ENCODE assay signal across 9 mouse cellular contexts in the genomic region with DNA sequence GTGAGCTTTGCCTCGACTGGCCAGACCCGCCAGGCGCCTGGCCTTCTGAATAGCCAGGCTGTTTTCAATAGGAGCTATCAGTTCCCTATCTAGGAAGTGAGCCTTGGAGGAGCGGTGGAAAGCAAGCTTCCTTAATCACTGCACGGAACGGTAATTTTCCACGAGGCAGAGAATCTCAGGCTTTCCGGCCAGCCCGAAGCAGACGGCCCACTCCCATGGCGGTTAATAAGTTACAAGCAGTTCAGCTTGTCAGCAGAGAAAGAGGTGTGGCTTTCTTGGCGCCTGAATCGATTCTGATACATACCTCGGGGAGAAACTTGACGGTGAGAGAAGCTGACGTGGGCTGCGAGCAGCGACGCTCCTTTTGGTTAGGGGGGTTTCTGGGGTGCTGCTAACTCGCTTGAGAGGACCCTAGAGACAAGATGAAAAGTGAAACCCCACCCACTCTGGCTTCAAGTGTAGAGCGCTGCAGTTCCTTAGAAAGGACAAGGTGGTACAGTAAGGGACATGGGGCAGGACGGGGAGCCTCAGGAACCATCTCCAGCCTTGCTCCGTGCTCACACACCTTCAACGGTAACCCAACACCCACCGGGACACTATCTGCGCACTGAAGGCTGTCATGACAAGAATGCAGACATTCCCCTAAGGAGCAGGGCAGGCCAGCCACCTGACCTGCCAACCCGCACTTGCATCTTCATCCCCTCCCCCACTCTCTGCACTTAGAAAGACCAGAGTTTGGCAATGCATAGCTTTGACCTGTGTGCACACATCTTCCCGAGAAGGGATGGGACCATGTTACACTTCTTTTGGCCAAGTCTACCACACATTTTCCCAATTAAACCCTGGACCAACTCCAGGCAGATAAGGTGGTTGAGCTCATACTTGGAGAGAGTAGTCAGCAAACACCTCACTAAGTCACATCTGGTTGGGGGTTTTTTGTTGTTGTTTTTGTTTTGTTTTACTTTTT. TPM values are rescaled to one million over a fixed set of nuclear protein-coding genes. Genes with fewer than 3 reads are reported as not detected.
DNase-seq lines count a peak whose midpoint lies in the region; ATAC-seq and TF ChIP-seq lines count a peak whose summit lies in the region.
"Had no signal": no experiment of that assay in that cellular context is flagged by ENCODE, and none has a peak within 500 bp of the region (broad histone marks: within the 10 kb centered on the region; RNA-seq: fewer than 3 reads in every experiment).

No protein-coding gene starts in this region.

- intact Hi-C loops in heart, postnatal 10 days (cut with DNase I), result loop anchor here (1.0 to 2.0 kb wide), 2 partner anchors 32 to 169 kb away; a partner anchor contains a TSS

- no peak for TF ChIP-seq CTCF in stomach, postnatal 0 days (IDR thresholded peaks at IDR 0.05; ENCODE audit: low read depth)
- no peak for TF ChIP-seq CTCF in forebrain, postnatal 0 days (IDR thresholded peaks at IDR 0.05; ENCODE audit: low read depth)
- TF ChIP-seq CTCF in hindbrain, postnatal 0 days (IDR thresholded peaks at IDR 0.05; ENCODE audit: low read depth), result no peak

- no peaks in the 10 kb centered on the region for H3K4me1 ChIP-seq in midbrain, embryonic 11.5 days (ENCODE audit: control insufficient read depth, insufficient read depth, low read length)
- no peaks in the 10 kb centered on the region for H3K4me1 ChIP-seq in midbrain, embryonic 16.5 days (ENCODE audit: control insufficient read depth, insufficient read depth, low read length)
- H3K4me1 ChIP-seq in stomach, postnatal 0 days (replicated peaks; ENCODE audit: control insufficient read depth, insufficient read depth), result no peaks in the 10 kb centered on the region
- no peaks in the 10 kb centered on the region for H3K4me1 ChIP-seq in forebrain, postnatal 0 days (ENCODE audit: insufficient read depth)
- no peaks in the 10 kb centered on the region for H3K4me1 ChIP-seq in hindbrain, postnatal 0 days (ENCODE audit: insufficient read depth, low read length)

- H3K27me3 ChIP-seq in midbrain, embryonic 11.5 days (ENCODE audit: control insufficient read depth, insufficient read depth, low read length), result no peaks in the 10 kb centered on the region
- no peaks in the 10 kb centered on the region for H3K27me3 ChIP-seq in midbrain, embryonic 16.5 days (ENCODE audit: control insufficient read depth, insufficient read depth, low read depth, low read length)
- no peaks in the 10 kb centered on the region for H3K27me3 ChIP-seq in stomach, postnatal 0 days (ENCODE audit: control insufficient read depth, insufficient read depth, low read length)
- H3K27me3 ChIP-seq in forebrain, postnatal 0 days (ENCODE audit: insufficient read depth, low read length), result no peaks in the 10 kb centered on the region
- no peaks in the 10 kb centered on the region for H3K27me3 ChIP-seq in hindbrain, postnatal 0 days (ENCODE audit: insufficient read depth, low read length)

- no peak overlapping the region for H3K27ac ChIP-seq in midbrain, embryonic 11.5 days (ENCODE audit: low read depth, low read length)
- H3K27ac ChIP-seq in midbrain, embryonic 16.5 days (ENCODE audit: low read length), result no peak overlapping the region
- H3K27ac ChIP-seq in stomach, postnatal 0 days (replicated peaks), result peak overlapping the region; percentile 79
- H3K27ac ChIP-seq in forebrain, postnatal 0 days (ENCODE audit: low read depth, low read length), result no peak overlapping the region
- no peak overlapping the region for H3K27ac ChIP-seq in hindbrain, postnatal 0 days

- peak; percentile 75 for DNase-seq in midbrain, embryonic 11.5 days (ENCODE audit: low spot score, missing footprints)
- DNase-seq in heart, postnatal 10 days, result peak; percentile 80
- peak; percentile 92 for DNase-seq in large intestine, adult 2 months (ENCODE audit: low read depth, low spot score)
- peak; percentile 83 for DNase-seq in stomach, postnatal 0 days (ENCODE audit: low spot score)
- no peak for DNase-seq in cerebellum, postnatal 36 days
- no peak for DNase-seq in forebrain, postnatal 0 days
- no peak for DNase-seq in hindbrain, postnatal 0 days (ENCODE audit: low spot score)

- H3K9ac ChIP-seq in midbrain, embryonic 11.5 days (ENCODE audit: low read length), result no peak overlapping the region
- H3K9ac ChIP-seq in midbrain, embryonic 16.5 days (ENCODE audit: low read depth, low read length), result no peak overlapping the region
- 0 out of 2 replicates have a peak overlapping the region, but pooled peaks have one; percentile 35 for H3K9ac ChIP-seq in stomach, postnatal 0 days (ENCODE audit: low read length)
- H3K9ac ChIP-seq in forebrain, postnatal 0 days, result no peak overlapping the region
- H3K9ac ChIP-seq in hindbrain, postnatal 0 days (replicated peaks; ENCODE audit: low read length), result no peak overlapping the region

- H3K4me3 ChIP-seq in midbrain, embryonic 11.5 days (ENCODE audit: low read depth, low read length), result no peak overlapping the region
- H3K4me3 ChIP-seq in midbrain, embryonic 16.5 days (ENCODE audit: low read depth, low read length), result no peak overlapping the region
- no peak overlapping the region for H3K4me3 ChIP-seq in stomach, postnatal 0 days (ENCODE audit: low read depth, low read length)
- no peak overlapping the region for H3K4me3 ChIP-seq in forebrain, postnatal 0 days (ENCODE audit: low read depth, low read length)
- H3K4me3 ChIP-seq in hindbrain, postnatal 0 days (ENCODE audit: low read length), result no peak overlapping the region

- H3K9me3 ChIP-seq in midbrain, embryonic 11.5 days (ENCODE audit: control insufficient read depth, low read length), result no peaks in the 10 kb centered on the region
- H3K9me3 ChIP-seq in midbrain, embryonic 16.5 days (replicated peaks; ENCODE audit: control insufficient read depth, low read length, poor library complexity, severe bottlenecking), result no peaks in the 10 kb centered on the region
- no peaks in the 10 kb centered on the region for H3K9me3 ChIP-seq in stomach, postnatal 0 days (ENCODE audit: control insufficient read depth, low read length)
- H3K9me3 ChIP-seq in forebrain, postnatal 0 days (ENCODE audit: low read length), result no peaks in the 10 kb centered on the region
- no peaks in the 10 kb centered on the region for H3K9me3 ChIP-seq in hindbrain, postnatal 0 days (ENCODE audit: low read length)

- TF ChIP-seq EP300 in stomach, postnatal 0 days (optimal IDR thresholded peaks at IDR 0.05), result no peak

- ATAC-seq in midbrain, embryonic 11.5 days (ENCODE audit: low FRiP score), result no peak
- ATAC-seq in midbrain, embryonic 16.5 days, result no peak
- ATAC-seq in stomach, postnatal 0 days (ENCODE audit: low FRiP score, low TSS enrichment), result peak; percentile 63; the same call in 1 of the 2 replicates
- ATAC-seq in forebrain, postnatal 0 days, result no peak
- ATAC-seq in hindbrain, postnatal 0 days, result no peak

- no peak overlapping the region for H3K4me2 ChIP-seq in midbrain, embryonic 11.5 days
- no peak overlapping the region for H3K4me2 ChIP-seq in midbrain, embryonic 16.5 days (ENCODE audit: low read length)
- peak overlapping the region; percentile 37 for H3K4me2 ChIP-seq in stomach, postnatal 0 days (replicated peaks; ENCODE audit: low read depth)
- no peak overlapping the region for H3K4me2 ChIP-seq in forebrain, postnatal 0 days (ENCODE audit: low read depth)
- H3K4me2 ChIP-seq in hindbrain, postnatal 0 days (ENCODE audit: low read depth, low read length), result no peak overlapping the region

- WGBS in midbrain, embryonic 11.5 days, result 91% methylated on average over 28 of the region's 28 CpGs
- WGBS in midbrain, embryonic 16.5 days, result 92% methylated on average over 28 of the region's 28 CpGs
- WGBS in large intestine, adult 2 months, result 31% methylated on average over 28 of the region's 28 CpGs
- WGBS in stomach, postnatal 0 days, result 55% methylated on average over 28 of the region's 28 CpGs
- 88% methylated on average over 28 of the region's 28 CpGs for WGBS in forebrain, postnatal 0 days
- 90% methylated on average over 28 of the region's 28 CpGs for WGBS in hindbrain, postnatal 0 days

- H3K36me3 ChIP-seq in midbrain, embryonic 11.5 days (ENCODE audit: control insufficient read depth, insufficient read depth, low read length), result peaks cover 8% of the 10 kb centered on the region; the same call in 1 of the 2 replicates
- no peaks in the 10 kb centered on the region for H3K36me3 ChIP-seq in midbrain, embryonic 16.5 days (ENCODE audit: control insufficient read depth, insufficient read depth, low read length)
- peaks cover 4% of the 10 kb centered on the region for H3K36me3 ChIP-seq in stomach, postnatal 0 days (ENCODE audit: control insufficient read depth, insufficient read depth, low read length)
- H3K36me3 ChIP-seq in forebrain, postnatal 0 days (ENCODE audit: insufficient read depth), result peaks cover 18% of the 10 kb centered on the region
- H3K36me3 ChIP-seq in hindbrain, postnatal 0 days (ENCODE audit: insufficient read depth, low read length), result peaks cover 4% of the 10 kb centered on the region; the same call in 1 of the 2 replicates

RNA-seq across cellular contexts. Expression of a gene that starts 8.0 kb away (rescaled TPM):
- polyA plus RNA-seq in midbrain, embryonic 11.5 days (2014; fragmentation: Nextera tagmentation; extraction: Ambion mirVana), result 74.4 and 82.7 TPM in 2 replicates
- polyA plus RNA-seq in midbrain, embryonic 16.5 days (2015; fragmentation: Nextera tagmentation; extraction: Ambion mirVana), result 19.4 and 22.4 TPM in 2 replicates
- 10 to 100 TPM; 21.1 TPM for total RNA-seq in heart, postnatal 10 days (2021)
- 44.6 and 56.0 TPM in 2 replicates for polyA plus RNA-seq in large intestine, adult 2 months (2012; rRNA removed)
- polyA plus RNA-seq in stomach, postnatal 0 days (2015; fragmentation: Nextera tagmentation; extraction: Ambion mirVana), result 20.4 and 21.2 TPM in 2 replicates
- total RNA-seq in forebrain, postnatal 0 days (2014; rRNA removed), result 12.4 and 18.1 TPM in 2 replicates
- 13.7 and 15.3 TPM in 2 replicates for polyA plus RNA-seq in forebrain, postnatal 0 days (2015; fragmentation: Nextera tagmentation; extraction: Ambion mirVana)
- 23.4 and 28.9 TPM in 2 replicates for total RNA-seq in hindbrain, postnatal 0 days (2014; rRNA removed)
- 19.5 and 21.5 TPM in 2 replicates for polyA plus RNA-seq in hindbrain, postnatal 0 days (2015; fragmentation: Nextera tagmentation; extraction: Ambion mirVana)

RNA-seq across cellular contexts. Expression of a gene that starts 30.0 kb away (rescaled TPM):
- polyA plus RNA-seq in midbrain, embryonic 11.5 days (2014; fragmentation: Nextera tagmentation; extraction: Ambion mirVana), result not detected in 2 replicates
- polyA plus RNA-seq in midbrain, embryonic 16.5 days (2015; fragmentation: Nextera tagmentation; extraction: Ambion mirVana), result not detected in 2 replicates
- not detected for total RNA-seq in heart, postnatal 10 days (2021)
- 0.05 TPM in 1 of 2 replicates, not detected in the other for polyA plus RNA-seq in large intestine, adult 2 months (2012; rRNA removed)
- not detected in 2 replicates for polyA plus RNA-seq in stomach, postnatal 0 days (2015; fragmentation: Nextera tagmentation; extraction: Ambion mirVana)
- not detected in 2 replicates for total RNA-seq in forebrain, postnatal 0 days (2014; rRNA removed)
- polyA plus RNA-seq in forebrain, postnatal 0 days (2015; fragmentation: Nextera tagmentation; extraction: Ambion mirVana), result not detected in 2 replicates
- not detected in 2 replicates for total RNA-seq in hindbrain, postnatal 0 days (2014; rRNA removed)
- polyA plus RNA-seq in hindbrain, postnatal 0 days (2015; fragmentation: Nextera tagmentation; extraction: Ambion mirVana), result not detected in 2 replicates
- total RNA-seq: common myeloid progenitor, adult 5-6 weeks had no signal

RNA-seq across cellular contexts. Expression of a gene that starts 31.4 kb away (rescaled TPM):
- polyA plus RNA-seq in midbrain, embryonic 11.5 days (2014; fragmentation: Nextera tagmentation; extraction: Ambion mirVana), result 2.2 and 2.5 TPM in 2 replicates
- polyA plus RNA-seq in midbrain, embryonic 16.5 days (2015; fragmentation: Nextera tagmentation; extraction: Ambion mirVana), result 16.0 and 20.4 TPM in 2 replicates
- total RNA-seq in heart, postnatal 10 days (2021), result 10 to 100 TPM; 14.0 to 16.0 TPM
- polyA plus RNA-seq in large intestine, adult 2 months (2012; rRNA removed), result 20.1 and 26.0 TPM in 2 replicates
- 7.9 and 8.1 TPM in 2 replicates for polyA plus RNA-seq in stomach, postnatal 0 days (2015; fragmentation: Nextera tagmentation; extraction: Ambion mirVana)
- 13.3 and 18.4 TPM in 2 replicates for total RNA-seq in forebrain, postnatal 0 days (2014; rRNA removed)
- 13.5 and 15.6 TPM in 2 replicates for polyA plus RNA-seq in forebrain, postnatal 0 days (2015; fragmentation: Nextera tagmentation; extraction: Ambion mirVana)
- 22.0 and 28.0 TPM in 2 replicates for total RNA-seq in hindbrain, postnatal 0 days (2014; rRNA removed)
- polyA plus RNA-seq in hindbrain, postnatal 0 days (2015; fragmentation: Nextera tagmentation; extraction: Ambion mirVana), result 17.4 and 18.0 TPM in 2 replicates
- total RNA-seq: common myeloid progenitor, adult 5-6 weeks had no signal

RNA-seq across cellular contexts. Expression of a gene that starts 43.2 kb away (rescaled TPM):
- polyA plus RNA-seq in midbrain, embryonic 11.5 days (2014; fragmentation: Nextera tagmentation; extraction: Ambion mirVana), result 200 and 203 TPM in 2 replicates
- polyA plus RNA-seq in midbrain, embryonic 16.5 days (2015; fragmentation: Nextera tagmentation; extraction: Ambion mirVana), result 105 and 121 TPM in 2 replicates
- 100 to 1,000 TPM; 100 to 101 TPM for total RNA-seq in heart, postnatal 10 days (2021)
- 69.6 and 84.6 TPM in 2 replicates for polyA plus RNA-seq in large intestine, adult 2 months (2012; rRNA removed)
- polyA plus RNA-seq in stomach, postnatal 0 days (2015; fragmentation: Nextera tagmentation; extraction: Ambion mirVana), result 47.0 and 54.9 TPM in 2 replicates
- total RNA-seq in forebrain, postnatal 0 days (2014; rRNA removed), result 52.8 and 64.5 TPM in 2 replicates
- 56.8 and 60.1 TPM in 2 replicates for polyA plus RNA-seq in forebrain, postnatal 0 days (2015; fragmentation: Nextera tagmentation; extraction: Ambion mirVana)
- 61.7 and 77.4 TPM in 2 replicates for total RNA-seq in hindbrain, postnatal 0 days (2014; rRNA removed)
- 69.5 and 70.2 TPM in 2 replicates for polyA plus RNA-seq in hindbrain, postnatal 0 days (2015; fragmentation: Nextera tagmentation; extraction: Ambion mirVana)

RNA-seq across cellular contexts. Expression of a gene that starts 59.7 kb away (rescaled TPM):
- 3.9 and 4.0 TPM in 2 replicates for polyA plus RNA-seq in midbrain, embryonic 11.5 days (2014; fragmentation: Nextera tagmentation; extraction: Ambion mirVana)
- 3.0 and 3.2 TPM in 2 replicates for polyA plus RNA-seq in midbrain, embryonic 16.5 days (2015; fragmentation: Nextera tagmentation; extraction: Ambion mirVana)
- total RNA-seq in heart, postnatal 10 days (2021), result 10 to 100 TPM; 32.6 to 37.8 TPM
- polyA plus RNA-seq in large intestine, adult 2 months (2012; rRNA removed), result 102 and 120 TPM in 2 replicates
- polyA plus RNA-seq in stomach, postnatal 0 days (2015; fragmentation: Nextera tagmentation; extraction: Ambion mirVana), result 21.2 and 21.4 TPM in 2 replicates
- total RNA-seq in forebrain, postnatal 0 days (2014; rRNA removed), result 5.5 and 7.7 TPM in 2 replicates
- polyA plus RNA-seq in forebrain, postnatal 0 days (2015; fragmentation: Nextera tagmentation; extraction: Ambion mirVana), result 3.0 and 3.3 TPM in 2 replicates
- 13.6 and 15.7 TPM in 2 replicates for total RNA-seq in hindbrain, postnatal 0 days (2014; rRNA removed)
- 4.6 and 4.8 TPM in 2 replicates for polyA plus RNA-seq in hindbrain, postnatal 0 days (2015; fragmentation: Nextera tagmentation; extraction: Ambion mirVana)

Comparison
In these comparisons a context has a peak if more than half of its experiments do, and no peak if none do; other contexts are left out.
1. DNase-seq: peak in midbrain, embryonic 11.5 days (single experiment), heart, postnatal 10 days (2 of 2), large intestine, adult 2 months (single experiment) and stomach, postnatal 0 days (single experiment); none in cerebellum, postnatal 36 days (0 of 2), forebrain, postnatal 0 days (single experiment) and hindbrain, postnatal 0 days (single experiment).